Mouse (Mus musculus) erythroid progenitor cell, adult 5-6 weeks (primary cell): ENCODE measurements at regions not wholly inside any gene's neighbourhood (a gene's known extent, or its start where the extent isn't known, plus 50 kb on each side); places are given as distances from the start of the nearest gene placed in this dataset.
"Not testable (repeated sequence)": the region's sequence is repeated elsewhere in the genome, so short reads cannot be mapped to it uniquely, and the experiment has no call there.

Experiments
- ATAC-seq: replicated peaks from 2 replicates; pipeline ENCODE4 v1.8.0; 2016; ENCODE audit warnings: moderate number of reproducible peaks, mild to moderate bottlenecking, moderate TSS enrichment, inconsistent platforms; ENCODE audit not compliant: poor library complexity, low FRiP score, severe bottlenecking

- ATAC-seq = not testable (repeated sequence)
Observed at GRCm38 (mm10) chr19:35258634-35259033, 336.5 kb downstream of the Kif20b start.

- ATAC-seq = no peak
Observed at GRCm38 (mm10) chr19:35263101-35263500, 340.9 kb downstream of the Kif20b start.

GRCm38 (mm10) chr19:35278395-35278794 lies 356.2 kb downstream of the Kif20b start:
- no peak for ATAC-seq

- no peak for ATAC-seq
Observed at GRCm38 (mm10) chr19:35282775-35283447, 360.8 kb downstream of the Kif20b start.

GRCm38 (mm10) chr19:35298846-35299245 lies 376.7 kb downstream of the Kif20b start:
- no peak for ATAC-seq

- no peak for ATAC-seq
Observed at GRCm38 (mm10) chr19:35302723-35303270, 380.6 kb downstream of the Kif20b start.
